Mouse (Mus musculus): ENCODE results near the gene Agpat2. TPM values are rescaled to one million over a fixed set of nuclear protein-coding genes. Genes with fewer than 3 reads are reported as not detected.
A peak's percentile ranks its signal among the peaks of the same experiment; 100 is the strongest.

Gene Agpat2
- total RNA-seq, 2 experiments from 2014 or later: 12.1 to 19.0 TPM

DNA sequence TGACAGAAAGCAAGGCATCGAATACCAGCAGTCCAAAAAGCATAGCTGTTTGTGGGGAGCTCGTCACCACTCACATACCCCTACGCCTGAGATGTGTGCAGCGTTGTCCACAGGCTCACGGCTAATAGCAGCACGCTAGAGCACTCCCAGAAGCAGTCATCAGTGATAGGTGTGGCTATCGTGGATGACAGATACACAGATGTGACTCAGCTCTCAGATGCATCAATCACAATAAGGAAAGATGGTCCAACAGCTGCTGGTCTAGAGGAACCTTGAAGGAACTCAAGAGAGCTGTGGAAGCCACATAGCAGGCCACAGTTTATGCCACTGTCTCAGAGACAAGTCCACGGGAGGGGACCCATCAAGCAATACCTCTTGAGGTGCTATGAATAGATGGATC is 60.4 kb downstream of the Agpat2 start:
- DNase-seq (ENCODE audit: low spot score in 2 of 2): no peak

DNA sequence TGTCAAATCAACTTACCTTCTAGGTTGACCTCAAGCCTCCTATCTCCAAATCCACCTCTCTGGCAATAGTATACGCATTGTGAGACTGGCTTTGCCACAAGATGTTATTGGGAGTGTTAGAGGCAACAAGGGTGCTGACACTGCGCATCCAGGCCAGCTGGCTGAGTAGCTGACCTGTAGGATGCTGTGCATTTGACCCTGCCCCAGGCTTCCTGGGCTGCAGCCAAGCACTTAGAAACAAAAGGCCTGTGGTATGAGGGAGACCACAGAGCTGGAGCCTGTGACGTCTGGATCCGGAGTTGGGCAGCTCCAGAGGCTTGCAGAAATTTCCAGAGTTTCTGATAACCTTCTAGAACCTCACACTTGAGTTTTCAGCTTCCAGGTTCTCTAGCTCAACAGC is 61.1 kb downstream of the Agpat2 start:
- peak in 1 of 2 experiments; percentile 11 for DNase-seq (ENCODE audit: low spot score in 2 of 2)

Small RNA genes within 50 kb of the gene (microRNA-seq; reads per million reads assigned to microRNA genes)
- 0.63 reads per million for gene Mir126a
- gene Mir126b: not detected

Other genes with a start within 250 kb of the Agpat2 start
- 1 to 10 TPM; 1.6 to 1.8 TPM for gene Card9, start 243.5 kb downstream of the Agpat2 start, total RNA-seq (2021)
- gene Snapc4, start 223.8 kb downstream of the Agpat2 start, total RNA-seq (2021): 10 to 100 TPM; 20.6 to 22.2 TPM
- gene Entr1, start 215.1 kb downstream of the Agpat2 start, total RNA-seq (2021): 10 to 100 TPM; 42.7 to 50.2 TPM
- gene Pmpca, start 215.1 kb downstream of the Agpat2 start, total RNA-seq (2021): 100 to 1,000 TPM; 123 to 124 TPM
- 10 to 100 TPM; 12.5 to 13.2 TPM for gene Inpp5e, start 195.2 kb downstream of the Agpat2 start, total RNA-seq (2021)
- 10 to 100 TPM; 40.9 to 45.4 TPM for gene Sec16a, start 159.2 kb downstream of the Agpat2 start, total RNA-seq (2021)
- gene Notch1, start 87.8 kb downstream of the Agpat2 start, total RNA-seq (2021): 10 to 100 TPM; 48.4 to 52.9 TPM
- gene Egfl7, start 24.4 kb downstream of the Agpat2 start, total RNA-seq (2021): 100 to 1,000 TPM; 132 to 141 TPM
- gene Gm20532, start 17.8 kb downstream of the Agpat2 start, total RNA-seq (2021): not detected
- gene Fam69b, start 24.0 kb upstream of the Agpat2 start, total RNA-seq (2021): 1 to 10 TPM; 2.6 to 4.0 TPM
- not detected for gene Lcn4, start 66.9 kb upstream of the Agpat2 start, total RNA-seq (2021)